Mouse (Mus musculus) skeletal muscle tissue, postnatal 0 days (tissue): ENCODE measurements around the gene Dtx4. TPM values are rescaled to one million over a fixed set of nuclear protein-coding genes. Genes with fewer than 3 reads are reported as not detected.

Source experiments
- polyA plus RNA-seq: library from polyadenylated mRNA; unstranded; fragments of >200 nt; fragmentation: Nextera tagmentation; extraction: Ambion mirVana; gene quantifications from 2 replicates; pipeline ENCODE4 v1.2.1, GENCODE M21; 2015

Dtx4 gene
- 8.5 and 8.7 TPM in 2 replicates for polyA plus RNA-seq

DNA sequence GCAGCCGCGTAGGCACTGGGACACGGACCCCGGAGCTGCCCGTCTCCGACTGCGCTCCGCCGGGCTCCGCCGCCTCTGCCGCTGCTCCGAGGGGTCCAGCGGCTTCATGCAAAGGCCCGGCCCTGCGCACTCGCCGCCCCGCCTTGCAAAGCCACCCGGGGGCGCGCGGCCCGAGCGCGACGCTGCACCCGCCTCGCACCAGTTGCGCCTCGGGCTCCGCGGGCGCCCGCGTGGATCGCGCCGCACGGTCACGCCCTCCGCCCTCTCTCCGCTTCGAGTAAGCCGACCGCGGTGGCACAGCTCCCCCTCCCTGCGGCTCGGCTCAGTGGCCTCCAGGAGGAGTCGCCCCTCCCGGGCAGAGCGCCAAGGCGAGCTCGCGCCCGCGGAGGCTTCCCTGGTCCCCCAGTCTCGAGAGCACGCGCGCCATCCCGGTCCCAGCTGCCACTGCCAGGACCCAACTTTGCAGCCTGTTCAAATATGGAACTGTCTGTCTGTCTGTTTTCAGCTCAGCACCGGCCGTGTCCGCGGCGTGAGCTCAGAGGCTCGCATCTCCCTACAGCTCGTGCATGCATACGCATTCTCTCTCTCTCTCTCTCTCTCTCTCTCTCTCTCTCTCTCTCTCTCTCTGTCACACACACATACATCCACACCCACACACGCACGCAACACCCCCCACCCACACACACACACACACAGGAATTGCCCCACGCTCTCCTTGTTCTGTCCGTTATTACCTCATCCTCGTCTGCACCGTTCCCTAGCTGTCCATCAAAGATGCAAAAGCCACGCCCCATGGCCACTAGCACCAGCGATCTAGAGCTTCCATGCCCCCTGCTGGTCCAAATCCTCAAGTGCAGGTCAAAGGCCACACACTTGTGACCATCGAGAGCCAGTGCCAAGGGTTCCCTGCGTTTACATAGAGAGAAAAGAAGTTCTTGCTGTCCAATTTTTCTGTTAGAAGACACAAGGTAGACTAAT lies at the start of gene Dtx4:
Dtx4 (minus strand) TSS at position 85 of the 978 bp plus-strand sequence.

DNA sequence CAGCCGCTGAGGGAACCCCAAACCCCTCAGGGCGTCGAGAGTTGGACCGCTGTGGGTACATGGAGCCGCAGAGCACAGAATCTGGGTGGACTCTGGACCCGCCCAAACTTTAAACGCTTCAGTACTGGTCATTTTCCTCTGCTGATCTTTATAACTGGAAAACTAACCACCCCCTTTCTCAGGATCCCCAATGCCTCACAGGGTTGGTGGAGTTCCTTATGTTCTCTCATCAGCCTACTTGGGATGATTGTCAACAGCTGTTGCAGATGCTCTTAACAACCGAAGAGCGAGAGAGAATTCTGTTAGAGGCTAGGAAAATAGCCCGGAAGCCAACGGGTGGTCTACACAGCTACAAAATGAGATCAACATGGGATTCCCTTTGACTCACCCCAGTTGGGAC lies 44.2 kb upstream of the Dtx4 start, which contains the start of gene Fam111a:
Fam111a (plus strand) TSS at position 301 of the 400 bp plus-strand sequence.

DNA sequence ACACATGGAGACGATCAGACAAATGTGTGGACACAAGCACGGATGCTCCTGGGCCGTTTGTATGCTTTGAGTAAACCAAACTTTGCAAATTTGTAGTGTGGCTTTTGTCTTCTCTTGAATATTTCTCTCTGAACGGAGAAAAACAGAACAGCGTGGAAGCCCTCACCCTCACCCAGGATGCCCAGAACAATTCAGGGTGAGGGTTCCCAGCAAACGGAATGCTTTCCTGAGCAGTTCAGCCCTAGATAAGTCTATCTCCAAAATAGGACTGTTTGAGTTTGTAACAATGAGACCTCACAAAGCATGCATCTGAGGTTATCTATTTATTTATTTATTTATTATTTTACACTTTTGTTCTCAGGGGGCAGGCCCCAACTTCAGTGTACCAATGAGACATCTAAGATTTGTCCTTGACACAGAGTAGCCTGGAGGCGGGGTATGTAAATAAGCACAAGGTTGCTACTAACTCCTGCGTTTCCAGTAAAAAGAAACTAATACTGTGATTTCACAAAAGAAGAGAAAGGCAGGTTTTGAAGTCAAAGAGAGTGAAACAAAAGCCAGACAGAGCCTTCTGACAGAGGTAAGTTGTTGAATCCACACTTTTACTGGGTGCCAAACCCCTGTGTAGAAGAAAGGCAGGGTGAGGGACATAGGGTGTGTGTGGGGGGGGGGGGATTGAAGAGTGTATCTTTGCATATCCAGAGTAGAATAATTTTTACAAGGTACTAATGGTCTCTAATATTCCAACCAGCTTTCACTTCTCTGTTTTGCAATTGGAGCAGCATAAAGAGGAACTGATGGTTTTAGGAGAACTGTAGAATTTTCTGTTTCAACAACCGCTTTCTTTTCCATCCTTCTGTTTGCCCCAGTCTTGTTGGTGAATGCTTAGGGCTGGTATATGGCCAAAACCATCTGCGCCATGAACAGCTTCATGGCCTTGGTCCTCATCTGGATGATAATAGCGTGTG lies 40.7 kb downstream of the Dtx4 start, which contains the start of gene Mpeg1:
Mpeg1 (plus strand) TSS at position 498 of the 968 bp plus-strand sequence.

DNA sequence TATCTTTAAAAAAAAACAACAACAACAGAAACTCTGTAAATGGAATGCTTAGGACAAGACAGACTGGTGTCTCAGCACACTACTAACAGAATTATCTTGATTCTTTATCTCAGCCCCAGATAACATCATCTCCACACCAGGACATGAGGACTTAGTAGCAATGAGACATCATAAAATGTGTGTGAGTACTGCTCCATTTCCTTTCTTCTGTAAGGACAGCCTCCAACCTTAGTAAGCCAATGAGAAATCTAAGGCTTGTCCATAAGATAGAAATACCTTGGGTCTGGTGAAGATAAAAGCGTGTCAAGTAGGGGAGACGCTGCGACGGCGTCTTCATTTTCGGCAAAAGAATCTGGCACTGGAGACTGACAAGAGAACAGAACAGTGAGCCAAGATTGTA lies 73.6 kb downstream of the Dtx4 start, which contains the start of gene Pfpl:
Pfpl (plus strand) TSS at position 301 of the 400 bp plus-strand sequence.

DNA sequence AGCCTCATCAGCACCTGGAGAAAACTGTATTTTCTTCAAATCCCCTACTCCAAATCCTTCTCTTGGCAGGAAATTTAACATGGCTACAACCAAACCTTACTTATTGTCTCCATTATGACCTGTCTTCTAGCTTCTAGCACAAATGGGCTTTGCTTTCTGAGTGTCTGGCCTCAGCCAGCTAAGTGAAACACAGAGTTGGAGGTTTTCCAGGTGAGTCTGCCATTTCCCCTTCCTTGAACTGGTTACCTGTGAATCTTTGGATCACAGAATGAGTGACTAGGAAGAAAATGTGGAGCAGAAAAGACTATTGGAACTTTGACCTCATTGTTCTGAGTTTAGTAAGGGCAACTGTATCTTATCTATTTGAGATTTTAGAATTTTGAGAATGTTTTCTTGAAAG lies 83.9 kb downstream of the Dtx4 start, which contains the start of gene Olfr1441:
Olfr1441 (plus strand) TSS at position 73 of the 400 bp plus-strand sequence.

Other genes starting within 250 kb of the Dtx4 start
- gene Olfr235, start 240.4 kb downstream of the Dtx4 start, polyA plus RNA-seq = not detected in 2 replicates
- gene Olfr1434, start 221.6 kb downstream of the Dtx4 start, polyA plus RNA-seq = not detected in 2 replicates
- not detected in 2 replicates for gene Olfr1436, start 202.3 kb downstream of the Dtx4 start, polyA plus RNA-seq
- not detected in 2 replicates for gene Olfr1437, start 176.4 kb downstream of the Dtx4 start, polyA plus RNA-seq
- gene Olfr1438-ps1, start 165.5 kb downstream of the Dtx4 start, polyA plus RNA-seq = not detected in 2 replicates
- not detected in 2 replicates for gene Olfr1440, start 114.2 kb downstream of the Dtx4 start, polyA plus RNA-seq
- gene Olfr1441, start 84.0 kb downstream of the Dtx4 start, polyA plus RNA-seq = not detected in 2 replicates
- not detected in 2 replicates for gene Pfpl, start 73.5 kb downstream of the Dtx4 start, polyA plus RNA-seq
- gene Mpeg1, start 40.7 kb downstream of the Dtx4 start, polyA plus RNA-seq = 0.29 and 0.37 TPM in 2 replicates
- gene Fam111a, start 44.3 kb upstream of the Dtx4 start, polyA plus RNA-seq = 8.1 and 10.7 TPM in 2 replicates
- 0.37 TPM in 1 of 2 replicates, not detected in the other for gene Gm4952, start 98.5 kb upstream of the Dtx4 start, polyA plus RNA-seq
- gene Glyat, start 131.9 kb upstream of the Dtx4 start, polyA plus RNA-seq = not detected in 2 replicates
- not detected in 2 replicates for gene Olfr1442, start 169.0 kb upstream of the Dtx4 start, polyA plus RNA-seq
- gene Olfr1443, start 176.7 kb upstream of the Dtx4 start, polyA plus RNA-seq = not detected in 2 replicates
- gene Keg1, start 194.3 kb upstream of the Dtx4 start, polyA plus RNA-seq = not detected in 2 replicates